Mouse (Mus musculus): Measurements from ENCODE around the gene Was. TPM values are rescaled to one million over a fixed set of nuclear protein-coding genes. Genes with fewer than 3 reads are reported as not detected.
"Not testable (repeated sequence)": the region's sequence is repeated elsewhere in the genome, so short reads cannot be mapped to it uniquely, and the experiment has no call there.

The Was gene
- polyA plus RNA-seq, 1 experiment from 2014 or later: 0.16 TPM

DNA sequence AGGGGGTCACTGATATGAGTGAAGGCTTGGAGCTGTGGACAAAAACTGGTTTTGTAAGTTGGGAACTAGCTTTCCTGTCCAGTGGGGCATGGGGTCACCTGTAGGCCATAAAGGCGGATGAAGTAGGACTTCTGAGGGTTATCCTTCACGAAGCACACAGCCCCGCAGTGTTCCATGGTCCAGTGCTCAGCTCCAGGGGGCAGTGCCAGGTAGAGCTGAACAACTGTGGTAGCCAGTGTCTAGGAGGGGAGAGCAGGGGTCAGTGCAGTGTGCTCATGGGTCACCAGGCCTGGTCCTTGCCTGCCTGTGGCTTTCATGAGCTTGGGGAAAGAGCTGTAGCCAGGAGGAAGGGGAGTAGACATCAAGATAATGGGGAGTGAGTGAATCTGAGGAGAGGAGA lies 552 bp downstream of the Was start:
- Histone ChIP-seq H3K4me1 (ENCODE audit: control insufficient read depth, insufficient read depth, low read length) (no peaks in the 10 kb centered on the region), H3K27ac (replicated peaks; ENCODE audit: low read depth, low read length) (no peak overlapping the region), H3K4me2 (ENCODE audit: low read length) (no peak overlapping the region), H3K4me3 (replicated peaks; ENCODE audit: low read depth, low read length) (no peak overlapping the region), H3K36me3 (ENCODE audit: control insufficient read depth, insufficient read depth, low read length) (no peaks in the 10 kb centered on the region), H3K9me3 (ENCODE audit: control insufficient read depth, low read length) (no peaks in the 10 kb centered on the region), H3K9ac (replicated peaks; ENCODE audit: low read length) (no peak overlapping the region), H3K27me3 (ENCODE audit: control insufficient read depth, insufficient read depth, low read length) (no peaks in the 10 kb centered on the region)
- ATAC-seq (ENCODE audit: low FRiP score, low TSS enrichment) (no peak), DNase-seq (no peak)
- 94% methylated on average over 3 of the region's 3 CpGs for WGBS

DNA sequence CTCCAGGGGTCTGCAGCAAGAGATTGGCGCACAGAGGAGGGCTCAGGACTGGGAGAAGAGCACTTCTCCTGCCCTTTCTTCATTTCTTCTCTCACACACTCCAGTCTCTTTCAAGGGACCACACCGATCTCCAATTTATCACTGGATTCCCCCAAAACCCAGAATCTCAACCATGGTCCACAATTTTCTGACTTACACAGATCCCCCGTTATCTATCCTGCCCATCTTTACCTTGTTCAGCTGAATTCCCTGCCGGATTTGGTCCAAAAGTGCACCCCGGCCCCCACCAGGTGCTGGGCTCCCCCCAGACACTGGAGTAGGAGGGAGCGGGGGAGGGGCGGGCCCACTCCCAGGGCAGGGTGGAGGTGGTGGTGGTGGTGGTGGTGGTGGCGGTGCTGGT lies 4.7 kb downstream of the Was start:
- H3K36me3 ChIP-seq (ENCODE audit: control insufficient read depth, insufficient read depth, low read length): no peaks in the 10 kb centered on the region
- H3K4me1 ChIP-seq (ENCODE audit: control insufficient read depth, insufficient read depth, low read length): no peaks in the 10 kb centered on the region
- DNase-seq (no peak), ATAC-seq (ENCODE audit: low FRiP score, low TSS enrichment) (no peak)
- no peak overlapping the region for H3K27ac ChIP-seq (replicated peaks; ENCODE audit: low read depth, low read length)
- H3K4me3 ChIP-seq (replicated peaks; ENCODE audit: low read depth, low read length): no peak overlapping the region
- WGBS: 88% methylated on average over 8 of the region's 8 CpGs
- no peak overlapping the region for H3K4me2 ChIP-seq (ENCODE audit: low read length)
- no peaks in the 10 kb centered on the region for H3K9me3 ChIP-seq (ENCODE audit: control insufficient read depth, low read length)
- H3K27me3 ChIP-seq (ENCODE audit: control insufficient read depth, insufficient read depth, low read length): no peaks in the 10 kb centered on the region
- no peak overlapping the region for H3K9ac ChIP-seq (replicated peaks; ENCODE audit: low read length)

- Histone ChIP-seq H3K9me3 (ENCODE audit: control insufficient read depth, low read length) (no peaks in the 10 kb centered on the region), H3K9ac (replicated peaks; ENCODE audit: low read length) (no peak overlapping the region), H3K4me1 (ENCODE audit: control insufficient read depth, insufficient read depth, low read length) (no peaks in the 10 kb centered on the region), H3K27ac (replicated peaks; ENCODE audit: low read depth, low read length) (no peak overlapping the region), H3K4me2 (ENCODE audit: low read length) (no peak overlapping the region), H3K36me3 (ENCODE audit: control insufficient read depth, insufficient read depth, low read length) (no peaks in the 10 kb centered on the region), H3K27me3 (ENCODE audit: control insufficient read depth, insufficient read depth, low read length) (no peaks in the 10 kb centered on the region), H3K4me3 (replicated peaks; ENCODE audit: low read depth, low read length) (no peak overlapping the region)
- DNase-seq (no peak), ATAC-seq (ENCODE audit: low FRiP score, low TSS enrichment) (no peak)
- 88% methylated on average over 6 of the region's 6 CpGs for WGBS
Observed at GRCm38 (mm10) chrX:8084771-8085259, 5.5 kb downstream of the Was start.

- Histone ChIP-seq H3K9me3 (ENCODE audit: control insufficient read depth, low read length) (no peaks in the 10 kb centered on the region), H3K4me3 (replicated peaks; ENCODE audit: low read depth, low read length) (peak overlapping the region; percentile 26), H3K27ac (replicated peaks; ENCODE audit: low read depth, low read length) (peak overlapping the region; percentile 79), H3K36me3 (ENCODE audit: control insufficient read depth, insufficient read depth, low read length) (0 out of 2 replicates have a peak, but pooled peaks cover 3% of the 10 kb centered on the region), H3K9ac (replicated peaks; ENCODE audit: low read length) (peak overlapping the region; percentile 27; the same call in 1 of the 2 replicates), H3K4me1 (ENCODE audit: control insufficient read depth, insufficient read depth, low read length) (no peaks in the 10 kb centered on the region), H3K4me2 (ENCODE audit: low read length) (peak overlapping the region; percentile 54), H3K27me3 (ENCODE audit: control insufficient read depth, insufficient read depth, low read length) (no peaks in the 10 kb centered on the region)
- ATAC-seq (ENCODE audit: low FRiP score, low TSS enrichment): peak; percentile 26; the same call in 1 of the 2 replicates
- DNase-seq: no peak
- WGBS: 23% methylated on average over 3 of the region's 3 CpGs
Observed at GRCm38 (mm10) chrX:8075104-8075503, 15.2 kb downstream of the Was start.

GRCm38 (mm10) chrX:8074430-8075014 lies 15.8 kb downstream of the Was start, which contains the start of gene Suv39h1:
TSS of gene Suv39h1 (minus strand) at chrX:8074760.
- Histone ChIP-seq H3K4me1 (ENCODE audit: control insufficient read depth, insufficient read depth, low read length) (no peaks in the 10 kb centered on the region), H3K4me2 (ENCODE audit: low read length) (peak within 1 kb of the TSS; percentile 56), H3K36me3 (ENCODE audit: control insufficient read depth, insufficient read depth, low read length) (0 out of 2 replicates have a peak, but pooled peaks cover 3% of the 10 kb centered on the region), H3K27me3 (ENCODE audit: control insufficient read depth, insufficient read depth, low read length) (no peaks in the 10 kb centered on the region), H3K9ac (replicated peaks; ENCODE audit: low read length) (peak within 1 kb of the TSS; percentile 42; the same call in 1 of the 2 replicates), H3K27ac (replicated peaks; ENCODE audit: low read depth, low read length) (peak within 1 kb of the TSS; percentile 83), H3K4me3 (replicated peaks; ENCODE audit: low read depth, low read length) (peak within 1 kb of the TSS; percentile 48), H3K9me3 (ENCODE audit: control insufficient read depth, low read length) (no peaks in the 10 kb centered on the region)
- 25% methylated on average over 46 of the region's 46 CpGs for WGBS
- DNase-seq (peak; percentile 96), ATAC-seq (ENCODE audit: low FRiP score, low TSS enrichment) (peak; percentile 96)

DNA sequence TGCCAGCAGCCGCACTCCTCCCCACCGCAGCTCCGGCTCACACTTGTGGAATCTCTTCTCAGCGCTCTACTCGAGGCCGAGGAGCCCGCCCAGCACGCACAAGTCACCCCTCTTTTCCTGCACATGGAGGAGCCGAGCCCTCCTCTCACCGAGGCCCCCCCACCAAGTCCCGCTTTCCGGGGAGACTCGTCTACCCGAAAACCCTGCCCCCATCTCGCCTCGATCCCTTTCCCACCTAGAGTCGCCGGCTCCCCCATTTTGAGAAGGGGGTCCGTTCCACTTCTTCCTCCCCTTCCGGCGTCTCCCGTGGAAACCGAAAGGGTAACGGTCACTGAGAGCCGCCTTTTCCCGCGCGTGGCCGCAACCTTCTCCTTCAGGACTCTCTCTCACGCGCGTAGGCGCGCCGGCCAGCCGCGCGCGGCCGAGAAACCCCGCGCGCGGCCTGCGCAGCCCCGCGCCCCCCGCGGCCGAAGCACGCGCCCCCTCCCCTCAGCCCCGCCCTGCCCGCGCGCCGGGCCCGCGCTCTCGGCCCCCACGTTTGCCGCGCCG lies 16.3 kb downstream of the Was start:
- 21% methylated on average over 60 of the region's 64 CpGs for WGBS
- peak overlapping the region; percentile 48 for H3K4me3 ChIP-seq (replicated peaks; ENCODE audit: low read depth, low read length)
- H3K4me1 ChIP-seq (ENCODE audit: control insufficient read depth, insufficient read depth, low read length): no peaks in the 10 kb centered on the region
- DNase-seq (peak; percentile 60), ATAC-seq (ENCODE audit: low FRiP score, low TSS enrichment) (no peak)
- peak overlapping the region; percentile 56 for H3K4me2 ChIP-seq (ENCODE audit: low read length)
- peak overlapping the region; percentile 42; the same call in 1 of the 2 replicates for H3K9ac ChIP-seq (replicated peaks; ENCODE audit: low read length)
- no peaks in the 10 kb centered on the region for H3K27me3 ChIP-seq (ENCODE audit: control insufficient read depth, insufficient read depth, low read length)
- H3K27ac ChIP-seq (replicated peaks; ENCODE audit: low read depth, low read length): peak overlapping the region; percentile 83
- no peaks in the 10 kb centered on the region for H3K9me3 ChIP-seq (ENCODE audit: control insufficient read depth, low read length)
- peaks cover 6% of the 10 kb centered on the region; the same call in 1 of the 2 replicates for H3K36me3 ChIP-seq (ENCODE audit: control insufficient read depth, insufficient read depth, low read length)

DNA sequence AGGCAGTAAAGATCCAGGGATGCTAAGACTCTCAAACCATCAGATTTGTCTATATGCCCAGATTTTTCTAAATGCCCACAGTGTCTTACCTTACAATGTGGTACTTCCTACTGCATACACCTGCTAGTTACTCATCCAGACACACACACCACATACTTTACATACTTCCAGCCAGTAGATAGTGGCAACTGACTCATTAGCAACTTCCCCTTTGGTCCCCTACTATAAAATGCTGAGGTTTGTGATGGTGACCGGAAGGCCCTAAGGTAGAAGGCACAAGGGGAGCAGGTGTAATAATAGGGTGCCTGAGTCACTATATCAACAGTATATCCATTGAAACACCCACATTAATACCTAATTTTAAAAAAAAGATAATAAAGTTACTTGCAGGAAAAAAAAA lies 21.1 kb downstream of the Was start:
- Histone ChIP-seq H3K27ac (replicated peaks; ENCODE audit: low read depth, low read length) (no peak overlapping the region), H3K9me3 (ENCODE audit: control insufficient read depth, low read length) (no peaks in the 10 kb centered on the region), H3K4me2 (ENCODE audit: low read length) (no peak overlapping the region), H3K27me3 (ENCODE audit: control insufficient read depth, insufficient read depth, low read length) (no peaks in the 10 kb centered on the region), H3K4me3 (replicated peaks; ENCODE audit: low read depth, low read length) (no peak overlapping the region), H3K4me1 (ENCODE audit: control insufficient read depth, insufficient read depth, low read length) (no peaks in the 10 kb centered on the region), H3K9ac (replicated peaks; ENCODE audit: low read length) (no peak overlapping the region), H3K36me3 (ENCODE audit: control insufficient read depth, insufficient read depth, low read length) (peaks cover 18% of the 10 kb centered on the region; the same call in 1 of the 2 replicates)
- 96% methylated on average over 1 of the region's 1 CpGs for WGBS
- DNase-seq (no peak), ATAC-seq (ENCODE audit: low FRiP score, low TSS enrichment) (no peak)

GRCm38 (mm10) chrX:8051044-8051781 lies 39.1 kb downstream of the Was start:
- H3K4me1 ChIP-seq (ENCODE audit: control insufficient read depth, insufficient read depth, low read length); H3K36me3 ChIP-seq (ENCODE audit: control insufficient read depth, insufficient read depth, low read length); H3K27ac ChIP-seq (replicated peaks; ENCODE audit: low read depth, low read length); DNase-seq; H3K9me3 ChIP-seq (ENCODE audit: control insufficient read depth, low read length); ATAC-seq (ENCODE audit: low FRiP score, low TSS enrichment); H3K9ac ChIP-seq (replicated peaks; ENCODE audit: low read length); H3K4me2 ChIP-seq (ENCODE audit: low read length); H3K4me3 ChIP-seq (replicated peaks; ENCODE audit: low read depth, low read length); H3K27me3 ChIP-seq (ENCODE audit: control insufficient read depth, insufficient read depth, low read length): not testable (repeated sequence)
- 82% methylated on average over 8 of the region's 8 CpGs for WGBS

Measured in midbrain, embryonic 14.5 days (tissue).